Mouse (Mus musculus) embryo, embryonic 9.5 days (tissue): ENCODE results near the gene Fdx1l.
"Not testable (repeated sequence)": the region's sequence is repeated elsewhere in the genome, so short reads cannot be mapped to it uniquely, and the experiment has no call there.

Experiments used
- DNase-seq: peaks from one replicate; pipeline ENCODE4 v3.0.0-alpha.2; 2017; ENCODE audit errors: extremely low spot score

Fdx1l gene

DNA sequence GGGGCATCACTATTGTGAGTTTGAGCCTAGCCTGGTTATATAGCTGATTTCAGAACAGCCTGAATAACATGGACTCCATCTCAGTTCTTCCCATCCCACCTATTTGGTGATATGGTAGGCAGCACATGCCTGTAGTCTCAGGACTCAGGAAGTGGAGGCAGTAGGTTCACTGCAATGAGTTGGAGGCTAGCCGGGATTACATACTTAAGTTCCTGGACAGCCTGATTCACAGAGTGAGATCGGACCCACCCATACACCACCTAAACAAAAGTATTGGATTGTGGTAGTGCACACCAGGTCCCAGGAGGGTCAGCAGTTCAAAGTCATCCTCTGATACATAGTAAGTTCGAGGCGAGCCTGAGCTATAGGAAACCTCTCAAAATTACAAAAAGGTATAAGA is 773 bp downstream of the Fdx1l start:
- DNase-seq = no peak

DNA sequence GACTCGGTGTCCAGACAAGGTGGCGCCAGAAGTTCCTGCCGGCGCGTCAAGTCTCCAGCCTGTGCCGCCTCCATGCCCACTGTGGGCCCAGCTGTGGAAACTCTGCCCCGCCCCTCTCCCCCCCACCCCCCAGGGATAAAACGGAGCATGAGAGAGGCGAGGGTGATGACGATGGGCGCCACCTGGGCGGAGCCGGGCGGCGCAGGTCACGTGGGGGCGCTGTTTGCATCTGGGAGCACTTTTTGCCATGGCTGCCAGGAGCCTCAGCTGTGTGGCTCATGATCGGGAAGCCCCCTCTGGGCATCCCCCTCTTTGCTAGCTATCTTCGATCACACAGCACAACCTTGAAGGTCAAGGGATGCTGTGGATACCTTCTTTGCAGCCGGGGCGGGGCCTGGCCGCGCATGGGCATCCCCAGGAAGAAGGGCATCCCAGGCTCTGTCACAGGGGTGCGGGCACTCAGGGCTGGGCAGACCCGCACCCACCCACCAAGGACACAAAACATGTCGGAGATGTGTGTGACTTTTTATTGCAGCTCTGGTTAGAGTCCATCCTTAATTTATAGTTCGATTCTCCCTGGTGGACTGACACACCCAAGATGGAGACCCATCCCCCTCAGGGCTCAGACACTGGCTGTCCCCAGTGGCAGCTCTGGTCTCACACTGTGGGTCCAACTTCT is 6.3 kb downstream of the Fdx1l start, which contains the start of gene Zglp1:
Zglp1 (minus strand) TSS at position 88 of the 679 bp plus-strand sequence.
- DNase-seq = no peak

DNA sequence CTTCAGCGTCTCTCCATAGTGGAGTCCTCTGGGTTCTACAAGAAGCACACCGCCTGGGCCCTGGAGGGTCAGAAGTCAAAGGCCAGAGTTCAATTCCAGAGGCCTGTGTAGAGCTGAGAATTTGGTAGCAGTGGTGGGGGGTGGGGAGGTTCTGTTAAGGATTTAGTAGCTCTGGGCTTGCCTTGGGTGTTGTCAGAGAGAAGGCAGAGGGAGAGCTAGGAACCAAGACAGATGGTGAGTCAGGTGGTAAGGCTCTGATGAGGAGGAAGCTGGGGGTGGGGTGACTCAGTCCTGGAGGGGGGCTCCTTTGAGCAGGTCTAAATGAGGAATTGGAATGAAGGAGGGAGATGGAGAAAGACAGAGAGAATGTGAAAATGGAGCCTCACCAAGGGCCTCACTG is 10.5 kb downstream of the Fdx1l start:
- DNase-seq = no peak

DNA sequence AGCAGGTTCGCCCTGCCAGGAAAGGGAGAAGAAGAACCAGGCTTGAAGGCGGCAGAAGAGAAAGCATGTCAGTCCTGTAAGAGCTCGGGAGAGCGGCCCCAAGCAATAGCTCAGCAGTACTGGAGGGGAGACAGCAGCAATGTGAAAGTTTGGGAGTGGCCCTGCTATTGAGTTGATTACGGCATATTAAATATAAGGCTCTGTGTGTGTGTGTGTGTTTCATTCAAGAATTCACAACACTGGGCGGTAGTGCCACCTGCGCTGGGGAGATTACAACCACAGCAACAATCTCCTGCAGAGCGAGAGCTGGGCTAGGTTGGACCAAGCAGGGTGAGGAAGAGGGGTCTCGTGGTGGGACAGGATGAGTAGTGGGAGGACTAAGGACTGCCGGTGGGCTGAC is 21.8 kb downstream of the Fdx1l start:
- no peak for DNase-seq

DNA sequence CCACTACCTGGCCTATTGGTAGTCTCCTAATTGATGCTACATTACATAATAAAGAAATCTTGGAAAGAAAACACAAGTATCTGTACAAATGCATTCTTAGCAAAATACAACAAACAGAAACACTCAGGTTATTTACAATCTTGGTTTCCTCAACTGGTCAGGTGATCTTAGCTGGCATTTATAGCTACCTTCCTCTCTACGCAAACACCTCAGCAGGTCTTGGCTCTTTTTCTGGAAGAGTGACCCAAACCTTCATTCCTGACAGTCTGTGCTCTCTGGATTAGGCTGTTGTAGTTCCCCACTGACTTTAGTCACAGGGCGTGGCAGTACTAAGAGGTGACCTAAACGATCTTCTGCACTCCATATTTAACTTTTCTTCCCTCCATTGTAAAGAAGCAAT is 28.2 kb downstream of the Fdx1l start:
- no peak for DNase-seq

DNA sequence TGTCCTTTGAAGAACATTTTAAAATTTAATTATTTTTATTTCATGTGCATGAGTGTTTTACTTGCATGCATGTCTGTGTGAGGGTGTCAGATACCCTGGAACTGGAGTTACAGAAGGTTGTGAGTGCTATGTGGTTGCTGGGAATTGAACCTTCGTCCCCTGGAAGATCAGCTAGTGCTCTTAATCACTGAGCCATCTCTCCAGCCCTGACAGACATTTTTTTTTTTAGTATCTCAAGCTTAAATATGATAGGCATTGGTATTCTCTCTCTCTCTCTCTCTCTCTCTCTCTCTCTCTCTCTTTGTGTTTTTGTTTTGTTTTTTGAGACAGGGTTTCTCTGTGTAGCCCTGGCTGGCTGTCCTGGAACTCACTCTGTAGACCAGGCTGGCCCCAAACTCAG is 28.6 kb downstream of the Fdx1l start:
- not testable (repeated sequence) for DNase-seq

DNA sequence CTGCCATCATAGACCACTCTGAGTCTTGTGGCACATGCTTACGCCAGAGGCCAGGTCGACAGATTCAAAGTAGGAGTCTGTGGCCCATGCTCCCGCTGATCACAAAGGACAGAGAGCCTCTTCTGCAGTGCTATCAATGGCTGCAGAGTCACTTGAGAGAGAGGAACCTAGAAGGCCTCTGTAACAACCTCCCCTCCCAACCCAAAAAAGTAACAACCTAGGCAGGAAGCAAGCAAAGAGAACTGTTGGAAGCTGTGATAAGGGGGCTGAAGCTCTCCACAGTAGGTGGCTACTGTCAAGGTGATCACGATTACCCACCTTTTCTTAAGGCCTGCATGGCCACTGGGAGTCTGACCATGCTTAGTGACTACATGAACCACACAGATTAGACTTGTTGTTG is 29.9 kb downstream of the Fdx1l start:
- no peak for DNase-seq

DNA sequence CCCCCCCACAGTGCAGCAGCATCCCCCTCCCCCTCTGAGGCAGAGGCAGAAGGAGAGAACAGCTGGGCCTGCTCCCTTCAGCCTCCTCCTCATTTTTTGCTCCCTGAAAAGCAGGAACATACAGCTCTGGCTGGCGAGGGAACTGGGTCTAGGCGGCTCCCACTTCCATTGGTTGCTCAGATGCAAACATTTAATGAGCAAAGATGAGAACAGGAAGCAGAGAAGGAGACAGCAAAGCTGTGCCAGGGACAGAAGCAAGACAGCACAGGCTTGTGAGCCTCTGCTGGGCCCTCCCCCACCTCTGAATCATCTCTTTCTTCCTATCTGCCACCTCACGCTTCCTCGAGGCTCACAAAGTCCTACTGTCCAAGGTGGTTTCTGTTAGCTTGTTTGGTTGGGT is 32.1 kb downstream of the Fdx1l start:
- no peak for DNase-seq

DNA sequence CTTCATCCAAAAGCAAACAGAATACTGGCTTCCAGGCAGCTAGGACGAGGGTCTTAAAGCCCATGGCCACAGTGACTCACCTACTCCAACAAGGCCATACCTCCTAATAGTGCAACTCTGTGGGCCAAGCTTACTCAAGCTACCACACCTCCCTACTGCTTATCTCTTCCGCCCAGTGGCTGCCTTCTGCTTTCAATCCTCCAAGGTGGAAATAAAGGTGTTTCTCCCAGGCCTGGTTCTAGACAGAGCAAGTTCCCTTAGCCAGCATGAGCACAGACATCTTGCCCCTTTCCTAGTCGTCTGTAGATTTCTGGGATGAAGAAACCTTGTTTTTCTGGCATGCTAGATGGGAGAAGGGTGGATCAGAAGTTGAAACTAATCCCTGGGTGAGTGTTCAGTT is 33.6 kb downstream of the Fdx1l start:
- DNase-seq = no peak

DNA sequence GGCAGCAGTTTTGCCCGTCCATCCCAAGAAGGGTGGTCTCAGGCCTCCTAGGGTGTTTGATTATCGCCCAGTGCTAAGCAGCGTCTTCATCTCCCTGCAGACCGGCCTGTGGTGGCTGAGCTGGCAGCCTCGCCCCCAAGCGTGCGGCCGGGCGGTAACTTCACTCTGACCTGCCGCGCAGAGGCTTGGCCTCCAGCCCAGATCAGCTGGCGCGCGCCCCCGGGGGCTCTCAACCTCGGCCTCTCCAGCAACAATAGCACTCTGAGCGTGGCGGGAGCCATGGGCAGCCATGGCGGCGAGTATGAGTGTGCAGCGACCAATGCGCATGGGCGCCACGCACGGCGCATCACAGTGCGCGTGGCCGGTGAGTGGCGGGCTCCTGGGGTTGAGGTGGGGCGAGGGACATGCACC is 35.9 kb downstream of the Fdx1l start:
- DNase-seq = peak; percentile 35

DNA sequence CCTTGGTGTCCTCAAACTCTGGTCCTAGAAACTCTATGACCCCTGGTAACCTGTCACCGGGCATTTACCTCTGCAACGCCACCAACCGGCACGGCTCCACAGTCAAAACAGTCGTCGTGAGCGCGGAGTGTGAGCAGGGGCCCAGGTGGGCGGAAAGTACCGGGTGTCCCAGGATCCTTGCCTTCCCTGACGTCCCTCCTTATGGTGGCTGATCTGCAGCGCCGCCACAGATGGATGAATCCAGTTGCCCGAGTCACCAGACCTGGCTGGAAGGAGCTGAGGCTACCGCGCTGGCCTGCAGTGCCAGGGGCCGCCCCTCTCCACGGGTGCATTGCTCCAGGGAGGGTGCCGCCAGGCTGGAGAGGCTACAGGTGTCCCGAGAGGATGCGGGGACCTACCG is 36.7 kb downstream of the Fdx1l start:
- no peak for DNase-seq

DNA sequence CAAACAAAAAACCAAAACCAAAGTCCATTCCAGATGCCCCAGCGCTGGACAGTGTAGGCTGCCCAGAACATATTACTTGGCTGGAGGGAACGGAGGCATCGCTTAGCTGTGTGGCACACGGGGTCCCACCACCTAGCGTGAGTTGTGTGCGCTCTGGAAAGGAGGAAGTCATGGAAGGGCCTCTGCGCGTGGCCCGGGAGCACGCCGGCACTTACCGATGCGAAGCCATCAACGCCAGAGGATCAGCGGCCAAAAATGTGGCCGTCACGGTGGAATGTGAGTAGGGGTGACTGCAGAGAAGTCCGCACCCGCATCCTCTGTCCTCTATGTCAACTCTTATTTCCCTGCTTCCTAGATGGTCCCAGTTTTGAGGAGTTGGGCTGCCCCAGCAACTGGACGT is 37.3 kb downstream of the Fdx1l start:
- no peak for DNase-seq

DNA sequence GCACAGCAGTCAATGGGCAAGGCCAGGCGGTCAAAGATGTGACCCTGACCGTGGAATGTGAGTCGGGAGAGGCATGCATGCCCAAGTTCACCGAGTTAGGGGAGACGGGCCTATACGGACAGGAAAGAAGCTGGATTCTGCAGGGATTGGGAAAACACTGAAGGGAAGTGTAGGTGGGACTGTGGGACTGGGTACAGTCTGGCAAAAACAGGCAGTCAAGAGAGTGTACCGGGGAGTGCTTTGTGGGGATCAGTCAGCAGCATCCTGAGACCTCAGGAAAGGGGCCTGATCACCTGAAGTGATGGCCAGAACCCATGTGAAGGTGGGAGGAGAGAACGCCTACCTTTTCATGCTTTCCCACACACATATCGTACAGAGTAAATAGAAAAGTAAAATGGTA is 37.8 kb downstream of the Fdx1l start:
- DNase-seq = no peak

DNA sequence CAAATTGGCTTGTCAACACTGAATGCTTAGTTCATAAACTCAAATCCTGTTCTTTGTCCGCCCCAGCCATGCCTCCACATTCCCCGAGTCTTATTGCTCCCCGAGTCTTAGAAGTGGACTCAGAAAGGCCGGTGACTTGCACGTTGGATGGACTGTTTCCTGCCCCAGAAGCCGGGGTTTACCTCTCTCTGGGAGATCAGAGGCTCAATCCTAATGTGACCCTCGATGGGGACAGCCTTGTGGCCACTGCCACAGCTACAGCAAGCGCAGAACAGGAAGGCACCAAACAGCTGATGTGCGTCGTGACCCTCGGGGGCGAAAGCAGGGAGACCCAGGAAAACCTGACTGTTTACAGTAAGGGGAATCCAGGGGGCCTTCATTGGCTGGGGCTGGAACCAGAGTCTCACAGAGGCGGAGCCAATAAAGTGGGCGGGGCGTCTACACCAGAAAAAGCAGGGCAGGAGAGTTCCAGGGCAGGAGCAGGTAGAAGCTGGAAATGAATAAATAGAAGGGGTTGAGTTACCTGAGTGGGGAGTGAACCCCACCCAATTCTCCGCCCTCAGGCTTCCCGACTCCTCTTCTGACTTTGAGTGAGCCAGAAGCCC is 38.8 kb downstream of the Fdx1l start:
- peak; percentile 48 for DNase-seq

DNA sequence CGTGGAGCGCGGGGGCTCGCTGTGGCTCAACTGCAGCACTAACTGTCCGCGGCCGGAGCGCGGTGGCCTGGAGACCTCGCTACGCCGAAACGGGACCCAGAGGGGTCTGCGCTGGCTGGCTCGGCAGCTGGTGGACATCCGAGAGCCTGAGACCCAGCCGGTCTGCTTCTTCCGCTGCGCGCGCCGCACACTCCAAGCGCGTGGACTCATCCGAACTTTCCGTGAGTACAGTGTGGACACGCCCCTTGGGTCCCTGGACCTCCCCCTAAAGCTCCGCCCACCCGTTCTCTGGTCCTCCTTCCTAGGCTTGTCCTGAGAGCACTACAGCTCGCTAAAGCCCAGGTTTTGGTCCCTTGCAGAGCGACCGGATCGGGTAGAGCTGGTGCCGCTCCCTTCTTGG is 40.3 kb downstream of the Fdx1l start:
- DNase-seq = peak; percentile 79

DNA sequence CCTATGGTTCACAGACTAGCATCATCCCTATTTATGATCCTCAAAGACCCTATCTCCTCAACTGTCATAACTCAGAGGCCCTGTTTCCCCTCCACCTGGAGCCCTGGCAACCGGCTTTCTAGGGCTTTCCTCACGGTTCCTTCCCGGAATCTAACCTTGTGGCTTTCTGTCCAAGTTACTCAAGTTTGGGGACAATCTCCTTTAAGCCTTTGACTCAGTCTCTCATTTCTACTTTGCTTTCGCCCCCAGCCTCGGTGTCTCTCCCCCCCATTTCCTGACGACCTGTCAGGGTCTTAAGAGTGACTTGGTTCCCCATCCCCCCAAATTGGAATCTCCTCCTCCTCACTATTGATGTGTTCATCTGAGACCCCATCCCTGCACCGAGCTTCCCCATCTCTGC is 40.9 kb downstream of the Fdx1l start:
- no peak for DNase-seq

DNA sequence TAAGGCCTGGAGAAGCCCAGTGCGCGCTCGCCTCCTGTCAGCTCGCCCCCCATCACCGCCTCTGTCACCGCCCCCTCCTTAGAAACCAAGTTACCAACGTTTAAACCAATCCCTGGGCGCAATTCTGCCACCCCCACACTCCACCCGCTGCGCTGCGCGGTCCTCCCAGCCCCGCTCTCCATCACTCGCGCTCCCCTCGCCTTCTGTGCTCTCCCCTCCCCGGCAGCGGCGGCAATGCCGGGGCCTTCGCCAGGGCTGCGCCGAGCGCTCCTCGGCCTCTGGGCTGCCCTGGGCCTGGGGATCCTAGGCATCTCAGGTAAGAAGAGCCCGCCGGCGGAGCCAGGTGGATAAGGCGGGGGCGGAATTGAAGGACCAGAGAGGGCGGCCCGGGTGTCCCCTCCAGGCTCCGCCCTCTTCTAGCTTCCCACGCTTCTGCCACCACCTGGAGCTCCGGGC is 41.5 kb downstream of the Fdx1l start, which contains the start of gene Icam5:
Icam5 (plus strand) TSS at position 178 of the 456 bp plus-strand sequence.
- peak; percentile 19 for DNase-seq

DNA sequence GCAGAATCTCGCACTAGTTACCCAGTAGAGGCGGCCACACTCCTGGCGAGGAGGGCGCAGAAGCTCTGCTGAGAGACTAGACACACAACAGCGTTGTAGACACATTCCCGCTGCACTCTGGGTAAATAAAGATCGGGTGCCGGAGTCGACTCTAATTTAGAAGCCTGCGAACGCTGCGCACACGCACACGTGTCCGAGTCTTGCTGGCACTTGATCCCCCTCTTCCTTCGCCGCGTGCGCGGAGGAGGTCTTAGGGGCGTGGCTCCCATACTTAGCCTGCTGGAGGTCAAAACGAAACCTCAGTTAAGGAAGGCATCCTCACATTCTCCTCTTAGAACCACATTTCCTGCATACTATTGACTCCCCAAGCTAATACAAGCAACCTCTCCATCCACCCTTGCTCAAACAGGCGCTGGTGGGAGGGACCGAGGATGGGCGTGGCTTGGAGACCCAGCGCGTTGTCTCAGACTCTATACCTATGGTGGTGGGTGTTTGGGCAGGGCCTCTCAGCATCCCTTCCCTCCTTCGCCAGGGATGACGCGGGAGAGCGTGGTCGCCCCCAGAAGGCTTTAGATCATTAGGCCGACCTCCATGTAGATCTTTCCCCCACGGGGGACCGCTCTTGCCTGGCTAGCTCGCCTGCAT is 42.0 kb downstream of the Fdx1l start:
- DNase-seq = peak; percentile 61

DNA sequence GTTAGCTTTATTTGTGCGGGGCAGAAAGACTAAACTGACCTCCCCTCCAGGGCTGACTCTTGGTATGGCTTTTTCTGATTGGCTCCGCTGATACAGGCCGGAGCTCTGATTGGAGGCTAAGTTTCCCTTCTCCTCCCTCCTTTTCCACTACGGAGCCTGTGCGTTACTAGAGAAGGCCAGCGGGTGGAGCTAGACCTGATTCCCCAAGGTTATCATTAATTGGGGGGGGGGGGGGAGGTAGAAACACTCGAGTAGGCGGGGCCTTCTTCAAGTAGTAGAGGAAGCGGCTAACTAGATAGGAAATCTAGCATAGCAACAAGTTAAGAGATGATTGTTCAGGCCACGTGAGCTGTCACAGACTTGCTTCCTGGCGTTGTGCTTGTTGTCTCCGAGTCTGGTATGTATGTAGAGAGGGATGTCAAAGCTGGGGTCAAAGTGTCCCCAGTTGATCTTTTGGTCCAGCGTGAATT is 42.6 kb downstream of the Fdx1l start:
- DNase-seq = peak; percentile 83

DNA sequence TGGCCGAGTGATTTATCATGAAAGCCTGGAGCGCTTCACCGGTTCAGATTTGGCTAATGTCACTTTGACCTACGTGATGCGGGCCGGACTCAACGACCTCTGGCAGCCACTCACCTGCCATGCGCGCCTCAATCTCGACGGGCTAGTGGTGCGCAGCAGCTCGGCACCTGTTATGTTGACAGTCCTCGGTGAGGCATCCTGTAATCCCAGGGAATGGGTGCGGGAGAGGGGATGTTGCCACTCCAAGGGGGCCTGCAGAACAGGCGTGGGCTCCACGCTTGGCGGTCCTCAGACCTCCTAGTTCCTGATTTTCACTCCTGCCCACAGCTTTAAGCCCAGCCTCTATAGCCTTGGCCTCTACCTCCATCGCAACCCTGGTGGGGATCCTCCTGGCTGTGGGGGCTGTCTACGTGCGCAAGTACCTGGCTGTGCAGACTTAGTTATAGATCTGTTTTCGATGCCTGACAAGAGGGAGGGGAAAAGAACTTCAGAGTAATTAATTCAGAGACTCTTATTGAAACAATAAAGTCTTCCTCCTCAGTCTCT is 43.3 kb downstream of the Fdx1l start:
- no peak for DNase-seq

DNA sequence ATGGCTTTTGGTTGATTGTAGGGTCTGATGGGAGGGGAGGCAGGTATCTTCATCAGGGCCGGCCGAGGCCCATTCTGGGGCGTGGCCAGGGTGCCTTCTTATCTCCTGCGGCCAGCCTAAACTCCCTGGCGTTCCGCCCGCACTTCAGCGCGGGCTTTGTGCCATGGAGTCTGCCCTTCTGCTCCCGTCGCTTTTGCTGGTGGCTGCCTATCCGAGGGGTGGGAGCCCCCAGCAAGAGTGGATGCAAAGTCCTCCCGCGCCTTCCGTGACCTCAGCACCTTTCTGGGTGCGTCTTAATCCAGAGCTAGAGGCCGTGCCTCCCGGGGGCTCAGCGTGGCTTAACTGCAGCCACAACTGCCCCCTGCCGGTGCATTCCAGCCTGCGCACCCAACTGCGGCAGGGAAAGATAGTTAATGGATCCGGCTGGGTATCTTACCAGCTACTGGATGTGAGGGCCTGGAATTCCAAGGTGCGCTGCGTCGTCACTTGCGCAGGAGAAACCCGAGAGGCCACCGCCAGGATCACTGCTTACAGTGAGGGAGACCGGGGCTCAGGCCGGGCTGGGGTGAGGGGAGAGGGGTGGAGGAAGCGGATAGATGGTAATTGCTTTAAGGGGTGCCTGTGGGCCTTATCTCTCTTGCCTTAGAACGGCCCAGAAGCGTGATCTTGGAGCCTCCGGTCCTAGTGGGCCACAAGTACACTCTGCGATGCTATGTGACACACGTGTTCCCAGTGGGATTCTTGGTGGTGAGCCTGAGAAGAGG is 43.9 kb downstream of the Fdx1l start, which contains the start of gene Icam4:
Icam4 (plus strand) TSS at position 83 of the 764 bp plus-strand sequence.
- DNase-seq = peak; percentile 84
